Mouse (Mus musculus): ENCODE measurements around the gene Prm1. TPM values are rescaled to one million over a fixed set of nuclear protein-coding genes. Genes with fewer than 3 reads are reported as not detected.
"Not testable (repeated sequence)": the region's sequence is repeated elsewhere in the genome, so short reads cannot be mapped to it uniquely, and the experiment has no call there.

Prm1 gene
- polyA plus RNA-seq, 1 experiment: not detected

GRCm38 (mm10) chr16:10825840-10826239, 20.2 kb upstream of the Prm1 start:
- no peak overlapping the region for H3K27ac ChIP-seq (ENCODE audit: insufficient read depth, low read length)
- TF ChIP-seq CTCF (IDR thresholded peaks at IDR 0.05; ENCODE audit: borderline replicate concordance, insufficient read depth, low read length) (no peak), POLR2A (IDR thresholded peaks at IDR 0.05; ENCODE audit: low read depth, low read length) (no peak)
- H3K4me1 ChIP-seq (ENCODE audit: control insufficient read depth, insufficient read depth, low read length): no peaks in the 10 kb centered on the region
- no peak overlapping the region for H3K4me3 ChIP-seq (ENCODE audit: insufficient read depth, low read length)

GRCm38 (mm10) chr16:10824536-10824935, 18.9 kb upstream of the Prm1 start:
- no peak overlapping the region for H3K4me3 ChIP-seq (ENCODE audit: insufficient read depth, low read length)
- H3K4me1 ChIP-seq (ENCODE audit: control insufficient read depth, insufficient read depth, low read length): no peaks in the 10 kb centered on the region
- no peak overlapping the region for H3K27ac ChIP-seq (ENCODE audit: insufficient read depth, low read length)
- TF ChIP-seq CTCF (IDR thresholded peaks at IDR 0.05; ENCODE audit: borderline replicate concordance, insufficient read depth, low read length) (no peak), POLR2A (IDR thresholded peaks at IDR 0.05; ENCODE audit: low read depth, low read length) (no peak)

GRCm38 (mm10) chr16:10821387-10821786, 15.7 kb upstream of the Prm1 start:
- Histone ChIP-seq H3K27ac (ENCODE audit: insufficient read depth, low read length) (no peak overlapping the region), H3K4me3 (ENCODE audit: insufficient read depth, low read length) (no peak overlapping the region), H3K4me1 (ENCODE audit: control insufficient read depth, insufficient read depth, low read length) (no peaks in the 10 kb centered on the region)
- TF ChIP-seq CTCF (IDR thresholded peaks at IDR 0.05; ENCODE audit: borderline replicate concordance, insufficient read depth, low read length) (no peak), POLR2A (IDR thresholded peaks at IDR 0.05; ENCODE audit: low read depth, low read length) (no peak)

GRCm38 (mm10) chr16:10819966-10820365, 14.3 kb upstream of the Prm1 start:
- TF ChIP-seq POLR2A (IDR thresholded peaks at IDR 0.05; ENCODE audit: low read depth, low read length): no peak
- TF ChIP-seq CTCF (IDR thresholded peaks at IDR 0.05; ENCODE audit: borderline replicate concordance, insufficient read depth, low read length): no peak
- Histone ChIP-seq H3K4me3 (ENCODE audit: insufficient read depth, low read length) (no peak overlapping the region), H3K4me1 (ENCODE audit: control insufficient read depth, insufficient read depth, low read length) (no peaks in the 10 kb centered on the region)

GRCm38 (mm10) chr16:10818579-10819135, 13.0 kb upstream of the Prm1 start:
- H3K4me1 ChIP-seq (ENCODE audit: control insufficient read depth, insufficient read depth, low read length): no peaks in the 10 kb centered on the region
- H3K4me3 ChIP-seq (ENCODE audit: insufficient read depth, low read length): no peak overlapping the region
- no peak overlapping the region for H3K27ac ChIP-seq (ENCODE audit: insufficient read depth, low read length)
- TF ChIP-seq CTCF (IDR thresholded peaks at IDR 0.05; ENCODE audit: borderline replicate concordance, insufficient read depth, low read length) (no peak), POLR2A (IDR thresholded peaks at IDR 0.05; ENCODE audit: low read depth, low read length) (no peak)

More at GRCm38 (mm10) chr16:10819966-10820365, 14.3 kb upstream of the Prm1 start:
- H3K27ac ChIP-seq (ENCODE audit: insufficient read depth, low read length): no peak overlapping the region

- no peak overlapping the region for H3K27ac ChIP-seq (ENCODE audit: insufficient read depth, low read length)
- TF ChIP-seq CTCF (IDR thresholded peaks at IDR 0.05; ENCODE audit: borderline replicate concordance, insufficient read depth, low read length) (no peak), POLR2A (IDR thresholded peaks at IDR 0.05; ENCODE audit: low read depth, low read length) (no peak)
- no peak overlapping the region for H3K4me3 ChIP-seq (ENCODE audit: insufficient read depth, low read length)
- no peaks in the 10 kb centered on the region for H3K4me1 ChIP-seq (ENCODE audit: control insufficient read depth, insufficient read depth, low read length)
Measured at GRCm38 (mm10) chr16:10814864-10815263, 9.2 kb upstream of the Prm1 start.

GRCm38 (mm10) chr16:10813726-10814125, 8.1 kb upstream of the Prm1 start:
- H3K27ac ChIP-seq (ENCODE audit: insufficient read depth, low read length): no peak overlapping the region
- H3K4me1 ChIP-seq (ENCODE audit: control insufficient read depth, insufficient read depth, low read length): no peaks in the 10 kb centered on the region
- H3K4me3 ChIP-seq (ENCODE audit: insufficient read depth, low read length): no peak overlapping the region
- TF ChIP-seq CTCF (IDR thresholded peaks at IDR 0.05; ENCODE audit: borderline replicate concordance, insufficient read depth, low read length) (no peak), POLR2A (IDR thresholded peaks at IDR 0.05; ENCODE audit: low read depth, low read length) (no peak)

- Histone ChIP-seq H3K4me1 (ENCODE audit: control insufficient read depth, insufficient read depth, low read length) (no peaks in the 10 kb centered on the region), H3K4me3 (ENCODE audit: insufficient read depth, low read length) (no peak within 1 kb of the TSS), H3K27ac (ENCODE audit: insufficient read depth, low read length) (no peak within 1 kb of the TSS)
- TF ChIP-seq CTCF (IDR thresholded peaks at IDR 0.05; ENCODE audit: borderline replicate concordance, insufficient read depth, low read length): no peak
- no peak for TF ChIP-seq POLR2A (IDR thresholded peaks at IDR 0.05; ENCODE audit: low read depth, low read length)
Measured at GRCm38 (mm10) chr16:10812865-10813371, 7.3 kb upstream of the Prm1 start, which contains the start of gene Gm11172. Gene Gm11172, plus strand, starts transcription at chr16:10812915.

- Histone ChIP-seq H3K4me1 (ENCODE audit: control insufficient read depth, insufficient read depth, low read length) (no peaks in the 10 kb centered on the region), H3K4me3 (ENCODE audit: insufficient read depth, low read length) (no peak overlapping the region), H3K27ac (ENCODE audit: insufficient read depth, low read length) (no peak overlapping the region)
- TF ChIP-seq CTCF (IDR thresholded peaks at IDR 0.05; ENCODE audit: borderline replicate concordance, insufficient read depth, low read length) (no peak), POLR2A (IDR thresholded peaks at IDR 0.05; ENCODE audit: low read depth, low read length) (no peak)
Measured at GRCm38 (mm10) chr16:10810376-10810775, 4.7 kb upstream of the Prm1 start.

GRCm38 (mm10) chr16:10802420-10802819, 3.2 kb downstream of the Prm1 start:
- not testable (repeated sequence) for H3K4me1 ChIP-seq (ENCODE audit: control insufficient read depth, insufficient read depth, low read length); H3K27ac ChIP-seq (ENCODE audit: insufficient read depth, low read length); H3K4me3 ChIP-seq (ENCODE audit: insufficient read depth, low read length)
